Mouse (Mus musculus) E14TG2a.4 (cell line): ENCODE measurements at regions not wholly inside any gene's neighbourhood (a gene's known extent, or its start where the extent isn't known, plus 50 kb on each side); places are given as distances from the start of the nearest gene placed in this dataset.

ENCODE experiments used
- CTCF ChIP-seq: conservative IDR thresholded peaks from 2 replicates; pipeline ENCODE4 v1.5.1; 2014; ENCODE audit warnings: low read length
- NANOG ChIP-seq: IDR thresholded peaks from 2 replicates; pipeline ENCODE4 v1.6.1; 2014; ENCODE audit warnings: borderline replicate concordance, low read length, mixed read lengths
- POU5F1 ChIP-seq: IDR thresholded peaks from 2 replicates; pipeline ENCODE4 v1.6.1; 2014; ENCODE audit warnings: low read length, borderline replicate concordance

DNA sequence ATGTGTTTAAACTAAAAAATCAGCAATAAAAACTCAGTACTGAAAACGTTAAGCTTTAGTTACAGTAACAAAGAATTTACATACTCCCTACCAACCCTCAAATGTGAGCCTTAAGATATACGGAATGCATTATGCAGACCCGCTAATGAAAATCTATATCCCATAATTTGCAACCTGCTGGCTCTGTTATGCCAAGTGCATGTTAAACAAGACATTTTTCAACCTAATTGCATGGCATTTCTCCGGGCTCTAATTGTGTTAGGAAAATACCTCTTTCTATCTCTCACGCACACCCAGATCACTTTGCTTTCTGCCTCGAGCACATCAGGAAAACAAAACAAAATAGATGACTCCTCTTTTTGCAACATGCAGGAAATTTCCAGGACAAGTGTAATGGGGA lies 368.6 kb upstream of the Mctp2 start:
- no peak for TF ChIP-seq CTCF
- no peak for TF ChIP-seq POU5F1
- TF ChIP-seq NANOG, result no peak
